Mouse (Mus musculus) hindbrain, postnatal 0 days (tissue): Measurements from ENCODE around the gene Wdr90. TPM values are rescaled to one million over a fixed set of nuclear protein-coding genes. Genes with fewer than 3 reads are reported as not detected.

Source experiments
- ATAC-seq: fragments of 200-750 bp; cut with Nextera tagmentation; 2 replicates; pipeline ENCODE4 v1.8.0; 2017; ENCODE audit warnings: mild to moderate bottlenecking, moderate TSS enrichment, moderate library complexity
- DNase-seq: peaks from one replicate; pipeline ENCODE4 v3.0.0-alpha.2; 2015; ENCODE audit warnings: low spot score
- H3K27ac ChIP-seq: fragments of 300-500 bp; sonication (generic); 2 replicates; pipeline ENCODE4 v1.5.1; 2014; ENCODE audit warnings: mild to moderate bottlenecking
- H3K27me3 ChIP-seq: fragments of 300-500 bp; sonication (generic); 2 replicates; pipeline ENCODE4 v1.6.1; 2014; ENCODE audit warnings: low read length, mixed read lengths; ENCODE audit not compliant: insufficient read depth
- H3K36me3 ChIP-seq: fragments of 300-500 bp; sonication (generic); 2 replicates; pipeline ENCODE4 v1.6.1; 2014; ENCODE audit warnings: low read length, mixed read lengths; ENCODE audit not compliant: insufficient read depth
- H3K4me1 ChIP-seq: fragments of 300-500 bp; sonication (generic); 2 replicates; pipeline ENCODE4 v1.6.1; 2014; ENCODE audit warnings: antibody characterized with exemption, low read length, mixed read lengths; ENCODE audit not compliant: insufficient read depth
- H3K4me2 ChIP-seq: fragments of 300-500 bp; sonication (generic); 2 replicates; pipeline ENCODE4 v1.6.1; 2014; ENCODE audit warnings: low read depth, mild to moderate bottlenecking, low read length, moderate library complexity, mixed read lengths
- H3K4me3 ChIP-seq: fragments of 300-500 bp; sonication (generic); 2 replicates; pipeline ENCODE4 v1.5.1; 2014; ENCODE audit warnings: low read length
- H3K9ac ChIP-seq: fragments of 300-500 bp; sonication (generic); replicated peaks from 2 replicates; pipeline ENCODE4 v1.6.1; 2014; ENCODE audit warnings: mild to moderate bottlenecking, low read length, moderate library complexity, mixed read lengths
- H3K9me3 ChIP-seq: fragments of 300-500 bp; sonication (generic); 2 replicates; pipeline ENCODE4 v1.6.1; 2016; ENCODE audit warnings: low read length, mixed read lengths
- CTCF ChIP-seq: IDR thresholded peaks from 2 replicates; pipeline ENCODE4 v1.5.1; 2016; ENCODE audit warnings: antibody characterized with exemption, control low read depth, low read depth
- WGBS: fragments of 180-500 bp; shearing (Covaris S2); extraction: QIAGEN DNeasy Blood & Tissue Kit; methylation state at CpG from one replicate; pipeline ENCODE4 v1.1.7; 2014; 5-methylcytosine and 5-hydroxymethylcytosine counted together
- polyA plus RNA-seq: library from polyadenylated mRNA; unstranded; fragments of >200 nt; fragmentation: Nextera tagmentation; extraction: Ambion mirVana; gene quantifications from 2 replicates; pipeline ENCODE4 v1.2.1, GENCODE M21; 2015
- total RNA-seq: library from RNA; depleted of rRNA; stranded (reverse); fragments of >200 nt; gene quantifications from 2 replicates; pipeline ENCODE4 v1.2.3, GENCODE M21; 2014

Wdr90 gene
- total and polyA plus RNA-seq, 2 experiments from 2014 or later, result 13.2 to 75.5 TPM

DNA sequence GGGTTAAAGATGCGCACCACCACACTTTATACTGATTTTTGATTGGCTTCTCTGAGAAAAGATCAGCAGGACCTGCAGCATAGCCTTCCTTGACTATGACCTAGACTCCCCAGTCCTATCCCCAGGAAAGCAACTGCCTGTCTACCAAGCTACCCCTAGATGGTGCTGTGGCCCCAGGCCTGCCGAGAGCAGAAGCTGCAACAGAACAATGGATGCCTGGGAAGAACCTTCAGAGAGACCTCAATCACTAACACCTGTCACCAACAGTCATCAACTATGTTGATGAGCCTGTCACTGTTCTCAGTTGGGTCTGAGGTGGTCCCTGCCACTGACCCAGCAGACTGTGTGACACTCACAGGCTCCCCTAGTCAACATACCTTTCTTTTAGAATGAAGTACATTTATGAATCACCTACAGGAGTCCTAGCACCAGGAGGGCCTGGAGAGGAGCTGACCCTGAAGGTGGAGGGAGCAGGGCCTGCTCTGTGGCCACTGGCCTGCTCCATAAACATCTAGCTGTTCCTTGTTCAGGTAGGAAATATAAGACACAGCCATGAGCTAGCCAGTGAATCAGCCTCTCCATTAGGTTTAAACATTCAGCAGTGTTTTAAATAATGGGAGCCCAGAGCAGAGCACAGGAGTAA, 32.8 kb upstream of the Wdr90 start:
- Histone ChIP-seq H3K27me3 (no peaks in the 10 kb centered on the region), H3K4me2 (no peak overlapping the region), H3K27ac (peak overlapping the region; percentile 70), H3K4me3 (no peak overlapping the region), H3K9ac (no peak overlapping the region), H3K9me3 (no peaks in the 10 kb centered on the region), H3K36me3 (peaks cover 7% of the 10 kb centered on the region), H3K4me1 (peaks cover 4% of the 10 kb centered on the region; the same call in 1 of the 2 replicates)
- peak; percentile 85 for DNase-seq
- peak; percentile 86 for ATAC-seq
- 27% methylated on average over 2 of the region's 2 CpGs for WGBS
- TF ChIP-seq CTCF, result peak; percentile 95

- peaks cover 23% of the 10 kb centered on the region for H3K36me3 ChIP-seq
- ATAC-seq, result no peak
- no peak for TF ChIP-seq CTCF
Measured at GRCm38 (mm10) chr17:25888837-25889236, 27.5 kb upstream of the Wdr90 start.

GRCm38 (mm10) chr17:25887467-25887866, 26.2 kb upstream of the Wdr90 start:
- DNase-seq (no peak), ATAC-seq (no peak)
- 87% methylated on average over 10 of the region's 10 CpGs for WGBS
- H3K36me3 ChIP-seq, result peaks cover 27% of the 10 kb centered on the region
- H3K9me3 ChIP-seq, result no peaks in the 10 kb centered on the region
- no peaks in the 10 kb centered on the region for H3K27me3 ChIP-seq
- H3K4me3 ChIP-seq, result no peak overlapping the region
- no peak overlapping the region for H3K4me2 ChIP-seq
- H3K9ac ChIP-seq, result no peak overlapping the region
- TF ChIP-seq CTCF, result no peak
- no peaks in the 10 kb centered on the region for H3K4me1 ChIP-seq
- no peak overlapping the region for H3K27ac ChIP-seq

More at GRCm38 (mm10) chr17:25888837-25889236, 27.5 kb upstream of the Wdr90 start:
- H3K4me2 ChIP-seq, result no peak overlapping the region
- no peaks in the 10 kb centered on the region for H3K4me1 ChIP-seq
- H3K27me3 ChIP-seq, result no peaks in the 10 kb centered on the region
- no peak overlapping the region for H3K4me3 ChIP-seq
- WGBS, result 91% methylated on average over 3 of the region's 3 CpGs
- H3K27ac ChIP-seq, result no peak overlapping the region
- no peak for DNase-seq
- H3K9ac ChIP-seq, result no peak overlapping the region
- no peaks in the 10 kb centered on the region for H3K9me3 ChIP-seq

- Histone ChIP-seq H3K36me3 (peaks cover 29% of the 10 kb centered on the region), H3K9me3 (no peaks in the 10 kb centered on the region), H3K27me3 (no peaks in the 10 kb centered on the region), H3K4me3 (no peak overlapping the region), H3K4me1 (no peaks in the 10 kb centered on the region), H3K4me2 (no peak overlapping the region), H3K9ac (no peak overlapping the region), H3K27ac (no peak overlapping the region)
- no peak for DNase-seq
- ATAC-seq, result no peak
- no peak for TF ChIP-seq CTCF
Measured at GRCm38 (mm10) chr17:25886806-25887205, 25.5 kb upstream of the Wdr90 start.

DNA sequence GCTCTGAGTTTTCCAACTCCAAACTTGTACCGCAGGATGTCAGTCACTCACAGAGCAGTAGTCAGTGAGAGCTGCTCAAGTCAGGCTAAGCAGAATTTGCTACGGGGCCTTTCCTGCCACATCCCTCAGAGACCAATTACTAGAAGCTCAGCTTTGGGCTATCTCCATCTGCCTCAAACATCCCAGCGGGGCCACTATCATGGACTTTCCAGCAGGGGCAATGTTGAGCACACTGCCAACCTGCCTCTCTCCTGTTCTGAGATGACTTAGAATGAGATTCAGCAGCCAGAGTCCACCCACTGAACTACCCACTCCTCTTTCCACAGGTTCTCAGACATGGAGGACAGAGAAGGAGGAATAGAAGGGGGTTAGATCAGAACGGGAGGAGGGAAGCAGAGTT, 24.3 kb upstream of the Wdr90 start:
- Histone ChIP-seq H3K27ac (no peak overlapping the region), H3K9me3 (no peaks in the 10 kb centered on the region), H3K9ac (no peak overlapping the region), H3K27me3 (no peaks in the 10 kb centered on the region), H3K36me3 (peaks cover 31% of the 10 kb centered on the region), H3K4me2 (no peak overlapping the region), H3K4me1 (no peaks in the 10 kb centered on the region), H3K4me3 (no peak overlapping the region)
- ATAC-seq, result peak; percentile 15; the same call in 1 of the 2 replicates
- peak; percentile 60 for TF ChIP-seq CTCF
- DNase-seq, result peak; percentile 58
- 67% methylated on average over 4 of the region's 4 CpGs for WGBS

- Histone ChIP-seq H3K9me3 (no peaks in the 10 kb centered on the region), H3K4me1 (no peaks in the 10 kb centered on the region), H3K4me2 (no peak overlapping the region), H3K27me3 (no peaks in the 10 kb centered on the region), H3K9ac (no peak overlapping the region), H3K27ac (no peak overlapping the region), H3K4me3 (no peak overlapping the region), H3K36me3 (peaks cover 24% of the 10 kb centered on the region)
- DNase-seq (no peak), ATAC-seq (no peak)
- WGBS, result 91% methylated on average over 3 of the region's 3 CpGs
- peak; percentile 56 for TF ChIP-seq CTCF
Measured at GRCm38 (mm10) chr17:25883824-25884223, 22.5 kb upstream of the Wdr90 start.

DNA sequence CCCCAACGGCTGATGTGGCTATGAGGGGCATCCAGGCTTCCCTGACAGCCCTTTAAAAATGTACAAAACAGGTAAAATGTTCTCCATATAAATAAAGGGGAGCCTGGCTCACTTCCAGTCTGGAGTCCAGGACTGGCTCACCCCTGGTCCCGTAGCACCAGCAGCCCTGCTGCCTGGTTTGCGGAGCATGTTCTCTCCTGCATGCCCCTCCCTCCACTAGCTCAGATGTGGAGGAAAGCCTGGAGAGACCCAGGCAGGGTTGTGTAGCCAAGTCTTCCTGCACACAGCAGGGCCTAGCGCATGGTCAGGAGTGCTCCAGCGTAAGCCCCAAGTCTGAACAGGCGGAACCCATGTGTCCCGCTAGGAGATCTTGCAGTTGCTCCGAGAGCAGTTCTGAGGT, 22.0 kb upstream of the Wdr90 start:
- Histone ChIP-seq H3K36me3 (peaks cover 27% of the 10 kb centered on the region), H3K4me3 (no peak overlapping the region), H3K4me1 (no peaks in the 10 kb centered on the region), H3K9ac (no peak overlapping the region), H3K27ac (no peak overlapping the region), H3K27me3 (no peaks in the 10 kb centered on the region), H3K4me2 (no peak overlapping the region), H3K9me3 (no peaks in the 10 kb centered on the region)
- DNase-seq (no peak), ATAC-seq (no peak)
- no peak for TF ChIP-seq CTCF
- 72% methylated on average over 8 of the region's 8 CpGs for WGBS
